Mouse (Mus musculus): ENCODE measurements around the gene Rad23b.
A peak's percentile ranks its signal among the peaks of the same experiment; 100 is the strongest.

DNA sequence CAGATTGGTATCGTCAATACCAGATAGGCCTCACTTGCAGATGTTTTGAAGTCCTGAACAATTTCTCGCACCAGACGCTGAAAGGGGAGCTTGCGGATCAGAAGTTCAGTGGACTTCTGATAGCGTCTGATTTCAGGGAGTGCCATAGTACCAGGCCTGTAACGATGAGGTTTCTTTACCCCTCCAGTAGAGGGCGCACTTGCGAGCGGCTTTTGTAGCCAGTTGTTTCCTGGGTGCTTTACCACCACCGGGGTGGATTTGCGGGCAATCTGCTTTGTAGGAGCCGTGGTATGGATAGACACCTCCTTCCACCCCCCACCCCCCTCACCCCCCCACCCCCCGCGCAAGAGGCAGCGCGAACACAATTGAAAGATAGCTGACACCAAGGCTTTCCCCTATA, 59.2 kb downstream of the Rad23b start:
- peak; percentile 25; the same call in 1 of the 2 replicates for TF ChIP-seq CTCF (IDR thresholded peaks at IDR 0.05; ENCODE audit: low read depth, low read length)
- no peak for TF ChIP-seq POLR2A (IDR thresholded peaks at IDR 0.05; ENCODE audit: extremely low read depth, insufficient read depth, low read length)

Data from liver, adult 2 months (tissue).